ENCODE assay signal across 16 mouse cellular contexts in the genomic region with DNA sequence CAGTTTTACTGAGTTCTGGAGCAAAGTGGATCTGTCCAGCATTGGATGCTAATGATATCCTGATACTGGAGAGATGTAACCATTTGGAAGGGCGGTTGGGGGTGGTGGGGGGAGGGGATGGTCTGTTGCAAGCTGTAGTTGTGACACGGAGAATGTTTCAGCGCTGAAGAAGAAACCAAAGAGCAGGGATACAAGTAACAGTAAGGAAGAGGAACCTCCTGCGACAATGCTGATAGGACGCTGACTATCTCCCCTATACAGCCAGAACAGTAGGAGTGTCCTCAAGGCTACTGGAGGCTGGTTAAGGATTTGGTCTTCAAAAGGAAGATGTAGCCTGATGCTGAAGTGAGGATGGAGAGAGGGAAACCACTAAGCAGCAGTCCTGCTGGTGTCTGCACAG.
"Had no signal": no experiment of that assay in that cellular context is flagged by ENCODE, and none has a peak within 500 bp of the region (broad histone marks: within the 10 kb centered on the region; RNA-seq: fewer than 3 reads in every experiment).

No protein-coding gene starts in this region.

- H3K9ac ChIP-seq: liver, embryonic 15.5 days; lung, embryonic 14.5 days; midbrain, embryonic 12.5 days; neural tube, embryonic 13.5 days; neural tube, embryonic 15.5 days; stomach, embryonic 15.5 days had no signal

- H3K27ac ChIP-seq: liver, embryonic 15.5 days; midbrain, embryonic 12.5 days; neural tube, embryonic 13.5 days; neural tube, embryonic 15.5 days; stomach, embryonic 15.5 days; stomach, postnatal 0 days had no signal

- H3K36me3 ChIP-seq: liver, embryonic 15.5 days; midbrain, embryonic 12.5 days; neural tube, embryonic 13.5 days; neural tube, embryonic 15.5 days; stomach, embryonic 15.5 days had no signal

- H3K4me3 ChIP-seq: liver, embryonic 15.5 days; midbrain, embryonic 12.5 days; myocyte; neural tube, embryonic 13.5 days; neural tube, embryonic 15.5 days; stomach, embryonic 15.5 days had no signal

- H3K27me3 ChIP-seq: liver, embryonic 15.5 days; midbrain, embryonic 12.5 days; neural tube, embryonic 13.5 days; neural tube, embryonic 15.5 days; stomach, embryonic 15.5 days had no signal

- H3K9me3 ChIP-seq: liver, embryonic 15.5 days; midbrain, embryonic 12.5 days; neural tube, embryonic 13.5 days; neural tube, embryonic 15.5 days; stomach, embryonic 15.5 days had no signal

- ATAC-seq: midbrain, embryonic 16.5 days had no signal

- DNase-seq: lung, adult 18-20 months; lung, embryonic 14.5 days; lung, postnatal 10 days; lung, postnatal 4 days; midbrain, embryonic 14.5 days; retina, postnatal 1 day; right cerebral cortex, adult 18-20 months; right cerebral cortex, postnatal 14 days had no signal

- H3K4me2 ChIP-seq: liver, embryonic 15.5 days; lung, embryonic 14.5 days; midbrain, embryonic 12.5 days; neural tube, embryonic 13.5 days; neural tube, embryonic 15.5 days; stomach, embryonic 15.5 days had no signal

- H3K4me1 ChIP-seq: liver, embryonic 15.5 days; midbrain, embryonic 12.5 days; stomach, embryonic 15.5 days had no signal
